Mouse (Mus musculus) heart, postnatal 25 days (tissue): ENCODE results near the gene Olfr1211. TPM values are rescaled to one million over a fixed set of nuclear protein-coding genes. Genes with fewer than 3 reads are reported as not detected.

Experiments used
- DNase-seq: peaks from one replicate; pipeline ENCODE4 v3.0.0; 2022; ENCODE audit warnings: low spot score
- intact Hi-C: fragments of 180-260 bp; cut with DNase I; formaldehyde crosslinking; loops from one replicate; pipeline ENCODE4 v1.15.1; 2025
- total RNA-seq, 2 experiments: library from RNA; stranded (reverse); gene quantifications; 2 replicates each; pipeline ENCODE4 v1.2.3; 2021

Gene Olfr1211
- total RNA-seq, result not detected

GRCm38 (mm10) chr2:88938011-88938410, at the start of gene Olfr1211:
Gene Olfr1211, minus strand, starts transcription at chr2:88938111.
- no peak for DNase-seq
- intact Hi-C loops, result no loop called here

- intact Hi-C loops, result no loop called here
- DNase-seq, result no peak
Observed at GRCm38 (mm10) chr2:88980181-88980580, 42.3 kb upstream of the Olfr1211 start, which contains the start of gene Gm13762. Gene Gm13762, minus strand, starts transcription at chr2:88980281.

GRCm38 (mm10) chr2:88953669-88954068, 15.8 kb upstream of the Olfr1211 start, which contains the start of gene Olfr1212:
Gene Olfr1212, plus strand, starts transcription at chr2:88953969.
- intact Hi-C loops, result no loop called here

GRCm38 (mm10) chr2:88915057-88915456, 22.9 kb downstream of the Olfr1211 start, which contains the start of gene Olfr1209:
Gene Olfr1209, minus strand, starts transcription at chr2:88915157.
- intact Hi-C loops, result no loop called here
- DNase-seq, result no peak

More at GRCm38 (mm10) chr2:88953669-88954068, 15.8 kb upstream of the Olfr1211 start, which contains the start of gene Olfr1212:
- DNase-seq, result no peak

GRCm38 (mm10) chr2:88902211-88902610, 35.7 kb downstream of the Olfr1211 start, which contains the start of gene Olfr1208:
Gene Olfr1208, minus strand, starts transcription at chr2:88902311.
- intact Hi-C loops, result no loop called here
- no peak for DNase-seq

Other genes starting within 250 kb of the Olfr1211 start
- gene Olfr1195, start 248.9 kb downstream of the Olfr1211 start, total RNA-seq, result not detected
- not detected for gene Olfr1196, start 233.5 kb downstream of the Olfr1211 start, total RNA-seq
- gene Olfr1197, start 205.7 kb downstream of the Olfr1211 start, total RNA-seq, result not detected
- not detected for gene Olfr1198, start 186.7 kb downstream of the Olfr1211 start, total RNA-seq
- gene Olfr1199, start 177.6 kb downstream of the Olfr1211 start, total RNA-seq, result not detected
- not detected for gene Olfr1200, start 167.6 kb downstream of the Olfr1211 start, total RNA-seq
- not detected for gene Olfr1201, start 145.1 kb downstream of the Olfr1211 start, total RNA-seq
- gene Olfr1202, start 123.6 kb downstream of the Olfr1211 start, total RNA-seq, result not detected
- not detected for gene Olfr1205, start 108.4 kb downstream of the Olfr1211 start, total RNA-seq
- gene Olfr1204, start 88.8 kb downstream of the Olfr1211 start, total RNA-seq, result not detected
- not detected for gene Olfr1206, start 74.9 kb downstream of the Olfr1211 start, total RNA-seq
- gene Olfr1208, start 35.8 kb downstream of the Olfr1211 start, total RNA-seq, result not detected
- not detected for gene Olfr1209, start 23.0 kb downstream of the Olfr1211 start, total RNA-seq
- not detected for gene Olfr1212, start 15.9 kb upstream of the Olfr1211 start, total RNA-seq
- not detected for gene Gm13762, start 42.2 kb upstream of the Olfr1211 start, total RNA-seq
- gene Olfr1214, start 54.5 kb upstream of the Olfr1211 start, total RNA-seq, result not detected
- not detected for gene Olfr1215, start 68.9 kb upstream of the Olfr1211 start, total RNA-seq
- gene Olfr1216, start 80.2 kb upstream of the Olfr1211 start, total RNA-seq, result not detected
- not detected for gene Olfr1217, start 94.0 kb upstream of the Olfr1211 start, total RNA-seq
- gene Olfr1218, start 123.1 kb upstream of the Olfr1211 start, total RNA-seq, result not detected
- not detected for gene Olfr1219, start 145.4 kb upstream of the Olfr1211 start, total RNA-seq
- not detected for gene Olfr1220, start 168.7 kb upstream of the Olfr1211 start, total RNA-seq
- not detected for gene Olfr1221, start 179.2 kb upstream of the Olfr1211 start, total RNA-seq
- gene Olfr1222, start 194.9 kb upstream of the Olfr1211 start, total RNA-seq, result not detected
- not detected for gene Olfr1223, start 213.4 kb upstream of the Olfr1211 start, total RNA-seq
- gene Olfr1224-ps1, start 226.0 kb upstream of the Olfr1211 start, total RNA-seq, result not detected
- not detected for gene Olfr1225, start 236.6 kb upstream of the Olfr1211 start, total RNA-seq